Mouse (Mus musculus) urinary bladder, adult 18-20 months (tissue): ENCODE data around the gene Smc1b.

Experiments
- DNase-seq, 2 experiments: peaks; one replicate each; pipeline ENCODE4 v3.0.0; 2022; ENCODE audit warnings: low spot score in 2 of 2, mixed read lengths in 2 of 2

Gene Smc1b

GRCm38 (mm10) chr15:85022211-85022610, 109.6 kb downstream of the Smc1b start:
- no peak for DNase-seq

- peak in 1 of 2 experiments; percentile 77 for DNase-seq
These were observed 114.7 kb downstream of the Smc1b start, which contains the start of gene Upk3a for GRCm38 (mm10) chr15:85016951-85017664. Upk3a (plus strand) TSS chr15:85017141.

GRCm38 (mm10) chr15:85015771-85016170, 116.0 kb downstream of the Smc1b start:
- DNase-seq: no peak
